Mouse (Mus musculus): Measurements from ENCODE around the gene Nid1. TPM values are rescaled to one million over a fixed set of nuclear protein-coding genes. Genes with fewer than 3 reads are reported as not detected.

Nid1 gene
- polyA plus RNA-seq, 1 experiment: 39.3 TPM

- 90% methylated on average over 5 of the region's 5 CpGs for WGBS
These were observed 69.2 kb downstream of the Nid1 start for GRCm38 (mm10) chr13:13506556-13506955.

GRCm38 (mm10) chr13:13514861-13515260, 77.5 kb downstream of the Nid1 start:
- Histone ChIP-seq H3K36me3 (ENCODE audit: control insufficient read depth, insufficient read depth, low read length) (no peaks in the 10 kb centered on the region), H3K4me1 (ENCODE audit: control insufficient read depth, insufficient read depth, insufficient read length) (peaks cover 7% of the 10 kb centered on the region; the same call in 1 of the 2 replicates), H3K27me3 (ENCODE audit: control insufficient read depth, insufficient read depth, low read length) (no peaks in the 10 kb centered on the region), H3K4me3 (ENCODE audit: extremely low read depth, insufficient read depth, insufficient read length) (no peak overlapping the region), H3K27ac (ENCODE audit: insufficient read depth, low read length) (no peak overlapping the region)
- no peak for DNase-seq (ENCODE audit: low read depth in 1 of 2, low spot score in 2 of 2)
- no peak for TF ChIP-seq POLR2A (IDR thresholded peaks at IDR 0.05; ENCODE audit: low read depth, low read length)
- no peak for TF ChIP-seq CTCF (IDR thresholded peaks at IDR 0.05; ENCODE audit: extremely low read depth, insufficient read depth, insufficient read length, insufficient replicate concordance)
- 81% methylated on average over 4 of the region's 4 CpGs for WGBS

More at GRCm38 (mm10) chr13:13506556-13506955, 69.2 kb downstream of the Nid1 start:
- Histone ChIP-seq H3K27ac (ENCODE audit: insufficient read depth, low read length) (no peak overlapping the region), H3K27me3 (ENCODE audit: control insufficient read depth, insufficient read depth, low read length) (no peaks in the 10 kb centered on the region), H3K36me3 (ENCODE audit: control insufficient read depth, insufficient read depth, low read length) (no peaks in the 10 kb centered on the region), H3K4me3 (ENCODE audit: extremely low read depth, insufficient read depth, insufficient read length) (no peak overlapping the region), H3K4me1 (ENCODE audit: control insufficient read depth, insufficient read depth, insufficient read length) (no peaks in the 10 kb centered on the region)
- TF ChIP-seq CTCF (IDR thresholded peaks at IDR 0.05; ENCODE audit: extremely low read depth, insufficient read depth, insufficient read length, insufficient replicate concordance) (no peak), POLR2A (IDR thresholded peaks at IDR 0.05; ENCODE audit: low read depth, low read length) (no peak)
- no peak for DNase-seq (ENCODE audit: low read depth in 1 of 2, low spot score in 2 of 2)

GRCm38 (mm10) chr13:13516376-13517225, 79.2 kb downstream of the Nid1 start:
- H3K36me3 ChIP-seq (ENCODE audit: control insufficient read depth, insufficient read depth, low read length): no peaks in the 10 kb centered on the region
- TF ChIP-seq CTCF (IDR thresholded peaks at IDR 0.05; ENCODE audit: extremely low read depth, insufficient read depth, insufficient read length, insufficient replicate concordance) (peak; percentile 86; the same call in 1 of the 2 replicates), POLR2A (IDR thresholded peaks at IDR 0.05; ENCODE audit: low read depth, low read length) (no peak)
- 42% methylated on average over 17 of the region's 17 CpGs for WGBS
- no peak overlapping the region for H3K4me3 ChIP-seq (ENCODE audit: extremely low read depth, insufficient read depth, insufficient read length)
- H3K27ac ChIP-seq (ENCODE audit: insufficient read depth, low read length): no peak overlapping the region
- DNase-seq (ENCODE audit: low read depth in 1 of 2, low spot score in 2 of 2): peak; percentile 57 to 87
- H3K27me3 ChIP-seq (ENCODE audit: control insufficient read depth, insufficient read depth, low read length): no peaks in the 10 kb centered on the region
- peaks cover 16% of the 10 kb centered on the region; the same call in 1 of the 2 replicates for H3K4me1 ChIP-seq (ENCODE audit: control insufficient read depth, insufficient read depth, insufficient read length)

- Histone ChIP-seq H3K27ac (ENCODE audit: insufficient read depth, low read length) (no peak overlapping the region), H3K4me3 (ENCODE audit: extremely low read depth, insufficient read depth, insufficient read length) (no peak overlapping the region), H3K36me3 (ENCODE audit: control insufficient read depth, insufficient read depth, low read length) (no peaks in the 10 kb centered on the region), H3K27me3 (ENCODE audit: control insufficient read depth, insufficient read depth, low read length) (no peaks in the 10 kb centered on the region), H3K4me1 (ENCODE audit: control insufficient read depth, insufficient read depth, insufficient read length) (peaks cover 18% of the 10 kb centered on the region; the same call in 1 of the 2 replicates)
- 34% methylated on average over 7 of the region's 7 CpGs for WGBS
- TF ChIP-seq CTCF (IDR thresholded peaks at IDR 0.05; ENCODE audit: extremely low read depth, insufficient read depth, insufficient read length, insufficient replicate concordance) (no peak), POLR2A (IDR thresholded peaks at IDR 0.05; ENCODE audit: low read depth, low read length) (no peak)
- no peak for DNase-seq (ENCODE audit: low read depth in 1 of 2, low spot score in 2 of 2)
These were observed 80.8 kb downstream of the Nid1 start for GRCm38 (mm10) chr13:13518114-13518513.

DNA sequence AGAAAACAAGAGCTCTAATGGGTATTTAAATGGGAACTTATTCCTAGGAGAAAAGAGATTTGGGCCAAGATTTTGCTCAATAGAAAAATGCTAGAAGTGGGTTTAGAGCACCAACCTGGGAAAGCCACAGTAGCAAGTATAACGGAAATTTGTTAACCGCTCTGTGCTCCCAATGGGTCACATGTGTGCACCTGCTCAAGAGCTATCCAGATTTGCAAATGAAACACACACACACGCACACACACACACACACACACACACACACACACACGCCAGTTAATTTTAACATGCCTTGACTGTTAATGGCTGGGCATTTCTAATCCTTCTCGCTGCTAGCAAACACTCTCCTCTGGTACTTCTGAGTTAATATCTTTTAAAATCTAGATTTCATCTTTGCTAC, 83.1 kb downstream of the Nid1 start:
- TF ChIP-seq CTCF (IDR thresholded peaks at IDR 0.05; ENCODE audit: extremely low read depth, insufficient read depth, insufficient read length, insufficient replicate concordance) (no peak), POLR2A (IDR thresholded peaks at IDR 0.05; ENCODE audit: low read depth, low read length) (no peak)
- peak overlapping the region; percentile 66 for H3K27ac ChIP-seq (ENCODE audit: insufficient read depth, low read length)
- peaks cover 37% of the 10 kb centered on the region for H3K4me1 ChIP-seq (ENCODE audit: control insufficient read depth, insufficient read depth, insufficient read length)
- 25% methylated on average over 5 of the region's 5 CpGs for WGBS
- no peaks in the 10 kb centered on the region for H3K36me3 ChIP-seq (ENCODE audit: control insufficient read depth, insufficient read depth, low read length)
- DNase-seq (ENCODE audit: low read depth in 1 of 2, low spot score in 2 of 2): peak; percentile 56 to 63
- H3K27me3 ChIP-seq (ENCODE audit: control insufficient read depth, insufficient read depth, low read length): no peaks in the 10 kb centered on the region
- no peak overlapping the region for H3K4me3 ChIP-seq (ENCODE audit: extremely low read depth, insufficient read depth, insufficient read length)

GRCm38 (mm10) chr13:13523625-13524584, 86.6 kb downstream of the Nid1 start:
- peak overlapping the region; percentile 90 for H3K27ac ChIP-seq (ENCODE audit: insufficient read depth, low read length)
- no peaks in the 10 kb centered on the region for H3K27me3 ChIP-seq (ENCODE audit: control insufficient read depth, insufficient read depth, low read length)
- DNase-seq (ENCODE audit: low read depth in 1 of 2, low spot score in 2 of 2): peak; percentile 66
- TF ChIP-seq CTCF (IDR thresholded peaks at IDR 0.05; ENCODE audit: extremely low read depth, insufficient read depth, insufficient read length, insufficient replicate concordance) (no peak), POLR2A (IDR thresholded peaks at IDR 0.05; ENCODE audit: low read depth, low read length) (no peak; the same call in 1 of the 2 replicates)
- no peaks in the 10 kb centered on the region for H3K36me3 ChIP-seq (ENCODE audit: control insufficient read depth, insufficient read depth, low read length)
- WGBS: 23% methylated on average over 9 of the region's 9 CpGs
- H3K4me1 ChIP-seq (ENCODE audit: control insufficient read depth, insufficient read depth, insufficient read length): peaks cover 48% of the 10 kb centered on the region
- no peak overlapping the region for H3K4me3 ChIP-seq (ENCODE audit: extremely low read depth, insufficient read depth, insufficient read length)

Measured in spleen, adult 2 months (tissue).